Mouse (Mus musculus) gastrocnemius, postnatal 4 days (tissue): ENCODE data around the gene Selenop. TPM values are rescaled to one million over a fixed set of nuclear protein-coding genes. Genes with fewer than 3 reads are reported as not detected.

ENCODE experiments used
- total RNA-seq, 2 experiments: library from RNA; stranded (reverse); gene quantifications; 2 replicates each; pipeline ENCODE4 v1.2.3; 2021

The Selenop gene
- total RNA-seq, 2 experiments from 2014 or later, result 253 to 263 TPM

Other genes with a start within 250 kb of the Selenop start
- not detected for gene Ccdc152, start 35.0 kb downstream of the Selenop start, total RNA-seq